ENCODE assay signal across 9 mouse cellular contexts in genomic region chr11:11114234-11115030, GRCm38 (mm10). TPM values are rescaled to one million over a fixed set of nuclear protein-coding genes. Genes with fewer than 3 reads are reported as not detected.
A peak's percentile ranks its signal among the peaks of the same experiment; 100 is the strongest.
DNase-seq lines count a peak whose midpoint lies in the region; ATAC-seq and TF ChIP-seq lines count a peak whose summit lies in the region.
"Had no signal": no experiment of that assay in that cellular context is flagged by ENCODE, and none has a peak within 500 bp of the region (broad histone marks: within the 10 kb centered on the region; RNA-seq: fewer than 3 reads in every experiment).

No protein-coding gene starts in this region.

- H3K27ac ChIP-seq in gastrocnemius, adult 2 months = no peak overlapping the region
- no peak overlapping the region for H3K27ac ChIP-seq in limb, embryonic 10.5 days
- H3K27ac ChIP-seq in small intestine, adult 2 months (ENCODE audit: insufficient read depth, low read depth, low read length) = no peak overlapping the region

- no peak for TF ChIP-seq CTCF in gastrocnemius, adult 2 months (IDR thresholded peaks at IDR 0.05)
- no peak for TF ChIP-seq CTCF in small intestine, adult 2 months (IDR thresholded peaks at IDR 0.05; ENCODE audit: extremely low read depth, insufficient read length, insufficient replicate concordance, low read depth, low read length)

- peak overlapping the region; percentile 50 for H3K4me3 ChIP-seq in gastrocnemius, adult 2 months
- peak overlapping the region; percentile 43 for H3K4me3 ChIP-seq in limb, embryonic 10.5 days
- peak overlapping the region; percentile 18; the same call in 1 of the 2 replicates for H3K4me3 ChIP-seq in small intestine, adult 2 months (ENCODE audit: low read depth, low read length)
- H3K4me3 ChIP-seq: megakaryocyte, embryonic 14.5 days had no signal

- DNase-seq in gastrocnemius, adult 2 months = no peak
- no peak for DNase-seq in gastrocnemius, postnatal 25 days
- peak; percentile 5 for DNase-seq in right cerebral cortex, postnatal 25 days
- no peak for DNase-seq in right cerebral cortex, postnatal 36 days (ENCODE audit: low spot score in 2 of 2)
- peak; percentile 45 for DNase-seq in limb, embryonic 10.5 days (ENCODE audit: low spot score)
- no peak for DNase-seq in adrenal gland, adult 2 months

- no peak for TF ChIP-seq POLR2A in small intestine, adult 2 months (IDR thresholded peaks at IDR 0.05; ENCODE audit: low read depth, low read length)

- H3K4me1 ChIP-seq in limb, embryonic 10.5 days = peaks cover 26% of the 10 kb centered on the region
- H3K4me1 ChIP-seq in small intestine, adult 2 months (ENCODE audit: control insufficient read depth, insufficient read depth, insufficient read length, low read length) = no peaks in the 10 kb centered on the region
- H3K4me1 ChIP-seq: megakaryocyte, embryonic 14.5 days had no signal

- H3K36me3 ChIP-seq in limb, embryonic 10.5 days = no peaks in the 10 kb centered on the region
- no peaks in the 10 kb centered on the region for H3K36me3 ChIP-seq in small intestine, adult 2 months (ENCODE audit: control insufficient read depth, insufficient read depth, low read length)

- WGBS in limb, embryonic 10.5 days = 2% methylated on average over 34 of the region's 34 CpGs
- 3% methylated on average over 34 of the region's 34 CpGs for WGBS in small intestine, adult 2 months

- H3K9me3 ChIP-seq in limb, embryonic 10.5 days (replicated peaks) = no peaks in the 10 kb centered on the region

- ATAC-seq in cerebellum, adult (ENCODE audit: insufficient number of reproducible peaks, low FRiP score, low TSS enrichment) = no peak

- peaks cover 64% of the 10 kb centered on the region for H3K27me3 ChIP-seq in limb, embryonic 10.5 days (ENCODE audit: low read depth, poor library complexity, severe bottlenecking)
- peaks cover 10% of the 10 kb centered on the region for H3K27me3 ChIP-seq in small intestine, adult 2 months (ENCODE audit: control insufficient read depth, insufficient read depth, low read length)

- intact Hi-C loops in gastrocnemius, adult 2 months (cut with DNase I) = no loop called here

RNA-seq across cellular contexts. Expression of gene Vwc2, which starts 0.4 kb away (rescaled TPM):
- under 1 TPM in 1 of 2 experiments, not detected in 1; 0.08 TPM for total RNA-seq in gastrocnemius, adult 2 months (2021)
- under 1 TPM in 1 of 2 experiments, not detected in 1; 0.28 TPM for total RNA-seq in gastrocnemius, postnatal 25 days (2021)
- 0.06 TPM in 1 of 2 replicates, not detected in the other for polyA plus RNA-seq in limb, embryonic 10.5 days (2016; fragmentation: Nextera tagmentation; extraction: Ambion mirVana)
- 0.22 and 0.52 TPM in 2 replicates for polyA plus RNA-seq in small intestine, adult 2 months (2012; rRNA removed)
- total RNA-seq in adrenal gland, adult 2 months (2021) = under 1 TPM; 0.29 to 0.31 TPM
- polyA plus RNA-seq in adrenal gland, adult 2 months (2012; rRNA removed) = 0.61 and 1.4 TPM in 2 replicates

Comparison
In these comparisons a context has a peak if more than half of its experiments do, and no peak if none do; other contexts are left out.
1. DNase-seq: peak in right cerebral cortex, postnatal 25 days (single experiment) and limb, embryonic 10.5 days (single experiment); none in gastrocnemius, adult 2 months (single experiment), gastrocnemius, postnatal 25 days (single experiment), right cerebral cortex, postnatal 36 days (0 of 2) and adrenal gland, adult 2 months (single experiment).
2. Peak in every context shown above with its lines, with median percentiles within 50 percentile points of each other: H3K4me3 ChIP-seq.